ENCODE assay signal across 13 mouse cellular contexts in genomic region chr1:89689544-89690212, GRCm38 (mm10).
DNase-seq lines count a peak whose midpoint lies in the region; ATAC-seq and TF ChIP-seq lines count a peak whose summit lies in the region.
"Had no signal": no experiment of that assay in that cellular context is flagged by ENCODE, and none has a peak within 500 bp of the region (broad histone marks: within the 10 kb centered on the region; RNA-seq: fewer than 3 reads in every experiment).

No protein-coding gene starts in this region.

- no peaks in the 10 kb centered on the region for H3K27me3 ChIP-seq in lung, embryonic 14.5 days (ENCODE audit: insufficient read depth, low read length)
- 0 out of 2 replicates have a peak, but pooled peaks cover 5% of the 10 kb centered on the region for H3K27me3 ChIP-seq in hindbrain, embryonic 15.5 days
- H3K27me3 ChIP-seq: intestine, embryonic 15.5 days; limb, embryonic 15.5 days had no signal

- no peak for TF ChIP-seq CTCF in lung, embryonic 14.5 days (IDR thresholded peaks at IDR 0.05; ENCODE audit: low read depth)

- no peaks in the 10 kb centered on the region for H3K9me3 ChIP-seq in lung, embryonic 14.5 days (ENCODE audit: low read depth, low read length)
- H3K9me3 ChIP-seq in hindbrain, embryonic 15.5 days = no peaks in the 10 kb centered on the region
- H3K9me3 ChIP-seq: intestine, embryonic 15.5 days; limb, embryonic 15.5 days had no signal

- DNase-seq in lung, embryonic 14.5 days = peak; percentile 82
- DNase-seq in lung, postnatal 10 days = no peak
- DNase-seq in CD4-positive helper T cell, adult 2 months (ENCODE audit: low read depth, low spot score) = peak; percentile 12
- peak; percentile 51 for DNase-seq in brain, adult 2 months (ENCODE audit: low read depth, low spot score)
- DNase-seq in retina, embryonic 14.5 days (ENCODE audit: low spot score) = no peak
- DNase-seq: cerebellum, postnatal 36 days; heart, adult 18-20 months; heart, postnatal 10 days; thymus, postnatal 25 days had no signal

- no peaks in the 10 kb centered on the region for H3K4me1 ChIP-seq in lung, embryonic 14.5 days (ENCODE audit: insufficient read depth)
- peaks cover 34% of the 10 kb centered on the region for H3K4me1 ChIP-seq in hindbrain, embryonic 15.5 days (replicated peaks)
- H3K4me1 ChIP-seq: intestine, embryonic 15.5 days had no signal

- peak; percentile 62; the same call in 1 of the 2 replicates for ATAC-seq in lung, embryonic 14.5 days (ENCODE audit: insufficient read depth)
- ATAC-seq in hindbrain, embryonic 15.5 days (ENCODE audit: low FRiP score, low read depth) = peak; percentile 31; the same call in 1 of the 2 replicates
- no peak for ATAC-seq in erythroblast, adult 5-6 weeks (replicated peaks; ENCODE audit: low FRiP score, poor library complexity, severe bottlenecking)
- ATAC-seq: intestine, embryonic 15.5 days had no signal

- no peak overlapping the region for H3K4me2 ChIP-seq in lung, embryonic 14.5 days
- H3K4me2 ChIP-seq in hindbrain, embryonic 15.5 days = no peak overlapping the region
- H3K4me2 ChIP-seq: intestine, embryonic 15.5 days; limb, embryonic 15.5 days had no signal

- H3K36me3 ChIP-seq in lung, embryonic 14.5 days (ENCODE audit: insufficient read depth) = no peaks in the 10 kb centered on the region
- H3K36me3 ChIP-seq in hindbrain, embryonic 15.5 days = peaks cover 16% of the 10 kb centered on the region

- H3K9ac ChIP-seq in lung, embryonic 14.5 days = no peak overlapping the region
- no peak overlapping the region for H3K9ac ChIP-seq in hindbrain, embryonic 15.5 days
- H3K9ac ChIP-seq: intestine, embryonic 15.5 days; limb, embryonic 15.5 days had no signal

- H3K27ac ChIP-seq in lung, embryonic 14.5 days (ENCODE audit: low read depth) = no peak overlapping the region
- peak overlapping the region; percentile 33; the same call in 1 of the 2 replicates for H3K27ac ChIP-seq in hindbrain, embryonic 15.5 days (replicated peaks)
- H3K27ac ChIP-seq: intestine, embryonic 15.5 days; limb, embryonic 15.5 days had no signal

- no peak overlapping the region for H3K4me3 ChIP-seq in lung, embryonic 14.5 days (ENCODE audit: low read depth, low read length)
- H3K4me3 ChIP-seq in hindbrain, embryonic 15.5 days = no peak overlapping the region
- H3K4me3 ChIP-seq: intestine, embryonic 15.5 days; limb, embryonic 15.5 days had no signal

- 65% methylated on average over 22 of the region's 22 CpGs for WGBS in lung, embryonic 14.5 days
- WGBS in hindbrain, embryonic 15.5 days = 53% methylated on average over 22 of the region's 22 CpGs

Comparison
In these comparisons a context has a peak if more than half of its experiments do, and no peak if none do; other contexts are left out.
1. DNase-seq: peak in lung, embryonic 14.5 days (single experiment), CD4-positive helper T cell, adult 2 months (single experiment) and brain, adult 2 months (single experiment); none in lung, postnatal 10 days (single experiment) and retina, embryonic 14.5 days (single experiment).